Mouse (Mus musculus) embryonic facial prominence, embryonic 15.5 days (tissue): ENCODE measurements around the gene Rundc3a. TPM values are rescaled to one million over a fixed set of nuclear protein-coding genes. Genes with fewer than 3 reads are reported as not detected.
"Not testable (repeated sequence)": the region's sequence is repeated elsewhere in the genome, so short reads cannot be mapped to it uniquely, and the experiment has no call there.

Source experiments
- ATAC-seq: fragments of 200-750 bp; cut with Nextera tagmentation; 2 replicates; pipeline ENCODE4 v1.8.0; 2017; ENCODE audit warnings: low read depth, moderate TSS enrichment; ENCODE audit not compliant: insufficient number of reproducible peaks, low FRiP score, low TSS enrichment
- H3K27ac ChIP-seq: fragments of 300-500 bp; sonication (generic); replicated peaks from 2 replicates; pipeline ENCODE4 v1.5.1; 2015; ENCODE audit warnings: mild to moderate bottlenecking, inconsistent platforms
- H3K27me3 ChIP-seq: fragments of 300-500 bp; sonication (generic); 2 replicates; pipeline ENCODE4 v1.6.1; 2015; ENCODE audit warnings: inconsistent platforms
- H3K36me3 ChIP-seq: fragments of 300-500 bp; sonication (generic); 2 replicates; pipeline ENCODE4 v1.6.1; 2015; ENCODE audit warnings: mild to moderate bottlenecking, inconsistent platforms
- H3K4me1 ChIP-seq: fragments of 300-500 bp; sonication (generic); 2 replicates; pipeline ENCODE4 v1.6.1; 2015; ENCODE audit warnings: inconsistent platforms
- H3K4me2 ChIP-seq: fragments of 300-500 bp; sonication (generic); replicated peaks from 2 replicates; pipeline ENCODE4 v1.6.1; 2015; ENCODE audit warnings: mild to moderate bottlenecking, inconsistent platforms
- H3K4me3 ChIP-seq: fragments of 300-500 bp; sonication (generic); replicated peaks from 2 replicates; pipeline ENCODE4 v1.5.1; 2015; ENCODE audit warnings: mild to moderate bottlenecking, inconsistent platforms
- H3K9ac ChIP-seq: fragments of 300-500 bp; sonication (generic); 2 replicates; pipeline ENCODE4 v1.6.1; 2015; ENCODE audit warnings: inconsistent platforms
- H3K9me3 ChIP-seq: fragments of 300-500 bp; sonication (generic); replicated peaks from 2 replicates; pipeline ENCODE4 v1.6.1; 2016; ENCODE audit warnings: inconsistent platforms
- WGBS: fragments of 180-500 bp; shearing (Covaris S2); methylation state at CpG from one replicate; pipeline ENCODE4 v1.1.7; 2015; 5-methylcytosine and 5-hydroxymethylcytosine counted together
- polyA plus RNA-seq: library from polyadenylated mRNA; unstranded; fragments of >200 nt; fragmentation: Nextera tagmentation; extraction: Ambion mirVana; gene quantifications from 2 replicates; pipeline ENCODE4 v1.2.1, GENCODE M21; 2015

Rundc3a gene
- polyA plus RNA-seq, 1 experiment from 2014 or later, result 8.3 TPM

- Histone ChIP-seq H3K4me3 (no peak overlapping the region), H3K9ac (no peak overlapping the region), H3K36me3 (no peaks in the 10 kb centered on the region), H3K9me3 (no peaks in the 10 kb centered on the region), H3K4me2 (no peak overlapping the region), H3K4me1 (no peaks in the 10 kb centered on the region), H3K27ac (no peak overlapping the region), H3K27me3 (peaks cover 2% of the 10 kb centered on the region; the same call in 1 of the 2 replicates)
- no peak for ATAC-seq
- WGBS, result 84% methylated on average over 3 of the region's 3 CpGs
These were observed 37.7 kb upstream of the Rundc3a start for GRCm38 (mm10) chr11:102355501-102355900.

GRCm38 (mm10) chr11:102356190-102356589, 37.0 kb upstream of the Rundc3a start:
- Histone ChIP-seq H3K4me2 (no peak overlapping the region), H3K27ac (no peak overlapping the region), H3K27me3 (peaks cover 2% of the 10 kb centered on the region; the same call in 1 of the 2 replicates), H3K9ac (no peak overlapping the region), H3K4me3 (no peak overlapping the region), H3K4me1 (no peaks in the 10 kb centered on the region), H3K9me3 (no peaks in the 10 kb centered on the region), H3K36me3 (no peaks in the 10 kb centered on the region)
- WGBS, result 81% methylated on average over 12 of the region's 12 CpGs
- no peak for ATAC-seq

GRCm38 (mm10) chr11:102356636-102357350, 36.4 kb upstream of the Rundc3a start:
- no peaks in the 10 kb centered on the region for H3K4me1 ChIP-seq
- H3K9ac ChIP-seq, result no peak overlapping the region
- peaks cover 2% of the 10 kb centered on the region; the same call in 1 of the 2 replicates for H3K27me3 ChIP-seq
- no peak overlapping the region for H3K4me3 ChIP-seq
- no peaks in the 10 kb centered on the region for H3K36me3 ChIP-seq
- no peaks in the 10 kb centered on the region for H3K9me3 ChIP-seq
- H3K4me2 ChIP-seq, result no peak overlapping the region
- 66% methylated on average over 31 of the region's 31 CpGs for WGBS
- ATAC-seq, result no peak
- H3K27ac ChIP-seq, result no peak overlapping the region

- Histone ChIP-seq H3K27ac (no peak overlapping the region), H3K9ac (no peak overlapping the region), H3K4me1 (no peaks in the 10 kb centered on the region), H3K4me3 (no peak overlapping the region), H3K27me3 (peaks cover 2% of the 10 kb centered on the region; the same call in 1 of the 2 replicates), H3K9me3 (no peaks in the 10 kb centered on the region), H3K36me3 (no peaks in the 10 kb centered on the region), H3K4me2 (no peak overlapping the region)
- ATAC-seq, result no peak
- 71% methylated on average over 10 of the region's 10 CpGs for WGBS
These were observed 34.8 kb upstream of the Rundc3a start for GRCm38 (mm10) chr11:102358365-102358764.

GRCm38 (mm10) chr11:102361776-102362495, 31.3 kb upstream of the Rundc3a start:
- 86% methylated on average over 8 of the region's 8 CpGs for WGBS
- Histone ChIP-seq H3K4me3 (no peak overlapping the region), H3K36me3 (no peaks in the 10 kb centered on the region), H3K27ac (no peak overlapping the region), H3K9me3 (no peaks in the 10 kb centered on the region), H3K4me2 (no peak overlapping the region), H3K27me3 (peaks cover under 1% of the 10 kb centered on the region; the same call in 1 of the 2 replicates), H3K9ac (no peak overlapping the region), H3K4me1 (no peaks in the 10 kb centered on the region)
- ATAC-seq, result no peak

- Histone ChIP-seq H3K4me3 (no peak overlapping the region), H3K4me1 (no peaks in the 10 kb centered on the region), H3K9me3 (no peaks in the 10 kb centered on the region), H3K4me2 (no peak overlapping the region), H3K27ac (no peak overlapping the region), H3K27me3 (no peaks in the 10 kb centered on the region), H3K9ac (no peak overlapping the region), H3K36me3 (no peaks in the 10 kb centered on the region)
- 74% methylated on average over 2 of the region's 2 CpGs for WGBS
- ATAC-seq, result no peak
These were observed 29.6 kb upstream of the Rundc3a start for GRCm38 (mm10) chr11:102363623-102364022.

- H3K4me1 ChIP-seq, result no peaks in the 10 kb centered on the region
- H3K9me3 ChIP-seq, result no peaks in the 10 kb centered on the region
- no peak overlapping the region for H3K9ac ChIP-seq
- 54% methylated on average over 14 of the region's 14 CpGs for WGBS
- ATAC-seq, result no peak
- no peaks in the 10 kb centered on the region for H3K27me3 ChIP-seq
- H3K4me3 ChIP-seq, result no peak overlapping the region
- H3K4me2 ChIP-seq, result no peak overlapping the region
- no peak overlapping the region for H3K27ac ChIP-seq
- H3K36me3 ChIP-seq, result no peaks in the 10 kb centered on the region
These were observed 28.4 kb upstream of the Rundc3a start for GRCm38 (mm10) chr11:102364570-102365371.

GRCm38 (mm10) chr11:102365699-102366098, 27.5 kb upstream of the Rundc3a start:
- Histone ChIP-seq H3K9me3 (no peaks in the 10 kb centered on the region), H3K4me2 (no peak overlapping the region), H3K9ac (no peak overlapping the region), H3K36me3 (no peaks in the 10 kb centered on the region), H3K27ac (no peak overlapping the region), H3K4me1 (no peaks in the 10 kb centered on the region), H3K27me3 (no peaks in the 10 kb centered on the region), H3K4me3 (no peak overlapping the region)
- 15% methylated on average over 4 of the region's 4 CpGs for WGBS
- ATAC-seq, result no peak

- H3K4me3 ChIP-seq, H3K9me3 ChIP-seq, ATAC-seq, H3K27ac ChIP-seq, H3K36me3 ChIP-seq, H3K4me1 ChIP-seq, H3K4me2 ChIP-seq, H3K9ac ChIP-seq, H3K27me3 ChIP-seq: not testable (repeated sequence)
- 76% methylated on average over 8 of the region's 8 CpGs for WGBS
These were observed 27.1 kb upstream of the Rundc3a start, which contains the start of gene Slc4a1 for GRCm38 (mm10) chr11:102366103-102366502. Slc4a1 (minus strand) TSS chr11:102366203.

- no peaks in the 10 kb centered on the region for H3K36me3 ChIP-seq
These were observed 25.5 kb upstream of the Rundc3a start for GRCm38 (mm10) chr11:102367504-102368280.

More at GRCm38 (mm10) chr11:102367504-102368280, 25.5 kb upstream of the Rundc3a start:
- Histone ChIP-seq H3K4me1 (no peaks in the 10 kb centered on the region), H3K27ac (no peak overlapping the region), H3K4me2 (no peak overlapping the region), H3K9me3 (no peaks in the 10 kb centered on the region), H3K9ac (no peak overlapping the region), H3K4me3 (no peak overlapping the region), H3K27me3 (no peaks in the 10 kb centered on the region; the same call in 1 of the 2 replicates)
- ATAC-seq, result no peak
- 67% methylated on average over 9 of the region's 9 CpGs for WGBS
